Mouse (Mus musculus): ENCODE data around the gene Il18r1.

DNA sequence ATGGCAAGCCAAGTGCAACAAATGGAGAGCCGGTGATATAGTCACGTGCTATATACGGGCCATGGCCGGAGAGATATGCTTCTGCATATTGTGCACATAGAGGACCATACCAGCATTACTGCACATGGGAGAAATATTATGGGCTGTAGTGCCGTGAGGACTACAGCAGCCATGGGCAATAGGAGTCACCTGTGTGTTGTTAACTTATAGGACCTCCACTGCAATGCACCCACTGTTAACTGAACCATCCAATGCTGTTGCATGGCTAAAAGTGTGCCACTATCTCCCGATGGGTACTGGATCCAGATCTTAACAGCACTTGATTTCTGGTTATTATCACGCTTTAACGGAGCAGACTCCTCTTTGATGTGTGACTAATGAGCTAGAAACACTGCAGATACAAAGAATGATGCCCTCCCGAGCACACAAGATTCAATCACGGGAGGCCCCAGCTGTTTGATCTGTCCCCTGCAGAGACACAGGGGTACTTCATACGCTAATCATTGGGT is 81.8 kb downstream of the Il18r1 start:
- TF ChIP-seq CTCF (IDR thresholded peaks at IDR 0.05; ENCODE audit: borderline replicate concordance, control insufficient read depth, extremely low read depth, insufficient read depth, low read length, poor library complexity) (no peak), POLR2A (IDR thresholded peaks at IDR 0.05; ENCODE audit: control insufficient read depth, extremely low read depth, insufficient read depth, low read length, poor library complexity) (no peak)

Measured in thymus, adult 2 months (tissue).